Mouse (Mus musculus) neural tube, embryonic 13.5 days (tissue): ENCODE measurements around the gene Tead1. TPM values are rescaled to one million over a fixed set of nuclear protein-coding genes. Genes with fewer than 3 reads are reported as not detected.
A peak's percentile ranks its signal among the peaks of the same experiment; 100 is the strongest.

Experiments
- ATAC-seq: fragments of 200-750 bp; cut with Nextera tagmentation; 2 replicates; pipeline ENCODE4 v1.8.0; 2017; ENCODE audit warnings: low read depth, mild to moderate bottlenecking, moderate TSS enrichment, moderate library complexity
- H3K27ac ChIP-seq: fragments of 300-500 bp; sonication (generic); replicated peaks from 2 replicates; pipeline ENCODE4 v1.5.1; 2015; ENCODE audit warnings: moderate library complexity, mild to moderate bottlenecking, inconsistent platforms
- H3K27me3 ChIP-seq: fragments of 300-500 bp; sonication (generic); 2 replicates; pipeline ENCODE4 v1.6.1; 2015; ENCODE audit warnings: mild to moderate bottlenecking, inconsistent platforms
- H3K36me3 ChIP-seq: fragments of 300-500 bp; sonication (generic); 2 replicates; pipeline ENCODE4 v1.6.1; 2015; ENCODE audit warnings: mild to moderate bottlenecking, inconsistent platforms
- H3K4me1 ChIP-seq: fragments of 300-500 bp; sonication (generic); replicated peaks from 2 replicates; pipeline ENCODE4 v1.6.1; 2015; ENCODE audit warnings: inconsistent platforms
- H3K4me2 ChIP-seq: fragments of 300-500 bp; sonication (generic); 2 replicates; pipeline ENCODE4 v1.6.1; 2015; ENCODE audit warnings: inconsistent platforms, mild to moderate bottlenecking, moderate library complexity
- H3K4me3 ChIP-seq: fragments of 300-500 bp; sonication (generic); 2 replicates; pipeline ENCODE4 v1.5.1; 2015; ENCODE audit warnings: mild to moderate bottlenecking, inconsistent platforms
- H3K9ac ChIP-seq: fragments of 300-500 bp; sonication (generic); 2 replicates; pipeline ENCODE4 v1.6.1; 2015; ENCODE audit warnings: moderate library complexity, mild to moderate bottlenecking, inconsistent platforms
- H3K9me3 ChIP-seq: fragments of 300-500 bp; sonication (generic); 2 replicates; pipeline ENCODE4 v1.6.1; 2016; ENCODE audit warnings: inconsistent platforms
- WGBS: fragments of 180-500 bp; shearing (Covaris S2); methylation state at CpG from one replicate; pipeline ENCODE4 v1.1.7; 2015; 5-methylcytosine and 5-hydroxymethylcytosine counted together
- polyA plus RNA-seq: library from polyadenylated mRNA; unstranded; fragments of >200 nt; fragmentation: Nextera tagmentation; extraction: Ambion mirVana; gene quantifications from 2 replicates; pipeline ENCODE4 v1.2.1, GENCODE M21; 2015

The Tead1 gene
- polyA plus RNA-seq, 1 experiment from 2014 or later = 18.5 TPM

DNA sequence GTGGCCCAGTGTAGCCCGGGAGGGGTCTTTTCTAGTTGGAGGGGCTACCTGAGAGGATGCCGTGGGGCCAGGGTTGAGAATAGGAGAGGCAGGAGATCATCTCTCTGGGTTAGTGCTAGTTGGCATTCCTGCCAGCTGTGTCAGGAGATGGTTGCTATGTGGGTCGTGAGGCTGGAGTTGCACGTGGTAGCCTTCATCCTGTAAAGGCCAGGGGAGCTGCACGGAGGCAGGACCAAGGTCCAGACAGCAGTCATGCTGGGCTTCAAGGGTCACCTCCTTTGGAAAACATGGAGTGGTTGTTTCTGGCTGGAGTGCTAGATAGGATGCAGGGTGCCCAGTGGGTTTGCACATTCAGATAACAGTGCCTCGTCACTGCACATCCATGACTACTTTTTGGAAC, 35.7 kb downstream of the Tead1 start:
- Histone ChIP-seq H3K27me3 (no peaks in the 10 kb centered on the region), H3K9ac (no peak overlapping the region), H3K4me2 (no peak overlapping the region), H3K27ac (no peak overlapping the region), H3K36me3 (no peaks in the 10 kb centered on the region), H3K9me3 (no peaks in the 10 kb centered on the region), H3K4me3 (no peak overlapping the region), H3K4me1 (peaks cover 67% of the 10 kb centered on the region)
- WGBS = 73% methylated on average over 6 of the region's 6 CpGs
- ATAC-seq = no peak

DNA sequence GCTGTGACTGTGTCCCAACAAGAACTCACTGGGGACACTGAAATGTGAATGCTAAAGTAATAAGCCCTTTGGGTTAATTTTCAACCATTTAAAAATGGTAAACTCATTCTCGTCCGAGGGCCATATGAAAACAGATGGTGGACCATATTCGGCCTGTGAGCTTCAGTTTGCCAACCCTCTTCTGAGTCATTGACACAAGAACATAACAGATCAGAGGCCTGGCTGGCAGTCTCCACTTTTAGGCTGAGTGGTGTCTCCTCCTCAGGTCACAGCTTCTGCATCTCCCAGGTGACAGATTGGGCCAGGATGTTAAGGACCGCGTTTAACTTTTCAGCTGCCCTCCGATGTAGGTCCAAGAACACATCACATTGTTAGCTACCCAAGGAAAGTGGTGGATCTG, 37.6 kb downstream of the Tead1 start:
- Histone ChIP-seq H3K4me3 (no peak overlapping the region), H3K4me2 (no peak overlapping the region), H3K4me1 (peaks cover 75% of the 10 kb centered on the region), H3K27ac (no peak overlapping the region), H3K9ac (no peak overlapping the region), H3K36me3 (no peaks in the 10 kb centered on the region), H3K27me3 (no peaks in the 10 kb centered on the region), H3K9me3 (no peaks in the 10 kb centered on the region)
- WGBS = 76% methylated on average over 6 of the region's 6 CpGs
- no peak for ATAC-seq

DNA sequence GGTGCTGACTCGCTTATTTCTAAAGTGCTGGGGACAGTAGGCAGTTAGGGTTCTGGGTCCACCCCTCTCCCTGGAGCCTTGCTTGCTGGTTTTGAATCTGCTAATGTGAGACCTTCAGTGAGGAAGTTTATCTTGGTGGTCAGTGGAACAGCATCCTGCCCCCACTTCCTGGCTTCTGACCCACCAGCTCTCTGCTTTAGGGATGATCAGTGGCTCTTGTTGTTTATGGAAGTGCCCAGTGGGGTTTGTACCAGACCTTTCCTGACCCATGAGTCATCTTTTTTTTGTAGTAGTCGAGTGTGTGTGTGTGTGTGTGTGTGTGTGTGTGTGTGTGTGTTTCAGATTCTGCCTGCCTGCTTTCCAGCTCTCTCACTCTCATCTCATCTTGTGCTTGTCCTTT, 38.6 kb downstream of the Tead1 start:
- H3K27me3 ChIP-seq = no peaks in the 10 kb centered on the region
- whole genome bisulfite sequencing = 27% methylated on average over 2 of the region's 2 CpGs

GRCm38 (mm10) chr7:112719394-112720142, 40.5 kb downstream of the Tead1 start:
- Histone ChIP-seq H3K4me2 (peak overlapping the region; percentile 55), H3K36me3 (no peaks in the 10 kb centered on the region), H3K9me3 (no peaks in the 10 kb centered on the region), H3K4me3 (no peak overlapping the region), H3K9ac (no peak overlapping the region; the same call in 1 of the 2 replicates), H3K27ac (peak overlapping the region; percentile 84; the same call in 1 of the 2 replicates), H3K4me1 (peaks cover 57% of the 10 kb centered on the region), H3K27me3 (no peaks in the 10 kb centered on the region)
- no peak for ATAC-seq
- 16% methylated on average over 11 of the region's 11 CpGs for WGBS

More for the DNA sequence above, 38.6 kb downstream of the Tead1 start:
- no peak overlapping the region for H3K4me3 ChIP-seq
- no peak for ATAC-seq
- peaks cover 72% of the 10 kb centered on the region for H3K4me1 ChIP-seq
- H3K9ac ChIP-seq = no peak overlapping the region
- no peaks in the 10 kb centered on the region for H3K9me3 ChIP-seq
- H3K4me2 ChIP-seq = no peak overlapping the region
- no peaks in the 10 kb centered on the region for H3K36me3 ChIP-seq
- no peak overlapping the region for H3K27ac ChIP-seq

- Histone ChIP-seq H3K4me3 (peak overlapping the region; percentile 25), H3K27me3 (no peaks in the 10 kb centered on the region), H3K36me3 (no peaks in the 10 kb centered on the region), H3K9me3 (no peaks in the 10 kb centered on the region), H3K27ac (peak overlapping the region; percentile 84), H3K4me2 (peak overlapping the region; percentile 55), H3K4me1 (peaks cover 60% of the 10 kb centered on the region), H3K9ac (peak overlapping the region; percentile 58)
- 6% methylated on average over 23 of the region's 23 CpGs for WGBS
- ATAC-seq = peak; percentile 71
Measured at GRCm38 (mm10) chr7:112720143-112720988, 41.2 kb downstream of the Tead1 start.

DNA sequence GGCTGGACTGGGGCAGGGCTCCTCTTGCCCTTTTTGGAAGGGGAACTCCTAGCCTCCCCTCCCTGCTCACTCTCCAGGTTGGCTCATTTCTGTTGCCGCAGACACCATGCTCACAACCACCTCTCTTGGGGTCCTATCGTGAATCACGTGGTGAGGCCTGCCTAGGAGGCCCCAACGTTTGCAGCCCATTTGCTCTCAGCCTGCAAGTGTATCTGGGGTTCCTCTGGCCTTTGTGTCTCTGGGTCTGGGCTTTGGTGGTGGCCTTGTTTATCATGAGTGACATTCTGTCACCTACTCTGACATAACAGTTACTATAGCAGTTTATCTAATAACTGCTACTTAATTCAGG, 41.8 kb downstream of the Tead1 start:
- H3K27me3 ChIP-seq = no peaks in the 10 kb centered on the region
- peaks cover 66% of the 10 kb centered on the region for H3K4me1 ChIP-seq
- H3K4me2 ChIP-seq = peak overlapping the region; percentile 55
- peak overlapping the region; percentile 25 for H3K4me3 ChIP-seq
- no peaks in the 10 kb centered on the region for H3K9me3 ChIP-seq
- 13% methylated on average over 4 of the region's 4 CpGs for WGBS
- ATAC-seq = peak; percentile 38; the same call in 1 of the 2 replicates
- peak overlapping the region; percentile 84 for H3K27ac ChIP-seq
- H3K36me3 ChIP-seq = no peaks in the 10 kb centered on the region
- peak overlapping the region; percentile 58 for H3K9ac ChIP-seq

GRCm38 (mm10) chr7:112721859-112722258, 42.7 kb downstream of the Tead1 start:
- ATAC-seq = no peak
- Histone ChIP-seq H3K27me3 (no peaks in the 10 kb centered on the region), H3K4me3 (no peak overlapping the region), H3K27ac (no peak overlapping the region), H3K9ac (no peak overlapping the region), H3K36me3 (no peaks in the 10 kb centered on the region), H3K4me2 (no peak overlapping the region), H3K4me1 (peaks cover 57% of the 10 kb centered on the region), H3K9me3 (no peaks in the 10 kb centered on the region)
- WGBS = 90% methylated on average over 4 of the region's 4 CpGs

GRCm38 (mm10) chr7:112728399-112728798, 49.3 kb downstream of the Tead1 start:
- ATAC-seq = no peak
- H3K4me2 ChIP-seq = no peak overlapping the region
- H3K9me3 ChIP-seq = no peaks in the 10 kb centered on the region
- no peak overlapping the region for H3K9ac ChIP-seq
- H3K4me1 ChIP-seq = peaks cover 32% of the 10 kb centered on the region
- H3K27ac ChIP-seq = no peak overlapping the region
- WGBS = 86% methylated on average over 2 of the region's 2 CpGs
- no peaks in the 10 kb centered on the region for H3K36me3 ChIP-seq
- no peaks in the 10 kb centered on the region for H3K27me3 ChIP-seq
- H3K4me3 ChIP-seq = no peak overlapping the region

DNA sequence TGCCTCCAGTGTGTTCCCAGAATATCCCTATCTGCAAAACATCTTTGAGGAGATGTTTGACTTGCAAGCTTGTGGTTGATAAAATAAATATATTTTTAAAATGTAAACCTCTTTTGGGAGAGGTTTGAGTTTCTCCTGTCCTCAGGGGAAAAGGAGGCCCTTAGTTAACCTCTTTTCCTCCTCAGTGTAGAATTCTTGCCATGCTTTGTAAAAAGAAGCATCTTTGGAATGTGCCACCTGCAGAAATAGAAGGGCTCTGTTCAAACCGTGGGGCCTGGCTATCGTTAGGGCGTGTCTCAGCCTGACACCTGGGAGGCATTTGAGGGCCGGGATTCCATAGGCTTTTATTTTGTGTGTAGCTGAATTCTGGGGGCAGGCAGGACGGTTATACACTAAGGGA, 51.1 kb downstream of the Tead1 start:
- WGBS = 75% methylated on average over 5 of the region's 5 CpGs
- no peak overlapping the region for H3K4me3 ChIP-seq
- H3K27me3 ChIP-seq = no peaks in the 10 kb centered on the region
- ATAC-seq = no peak
- H3K9me3 ChIP-seq = no peaks in the 10 kb centered on the region
- peaks cover 31% of the 10 kb centered on the region for H3K4me1 ChIP-seq
- no peak overlapping the region for H3K9ac ChIP-seq
- H3K36me3 ChIP-seq = no peaks in the 10 kb centered on the region
- no peak overlapping the region for H3K4me2 ChIP-seq
- H3K27ac ChIP-seq = no peak overlapping the region

GRCm38 (mm10) chr7:112731584-112731983, 52.5 kb downstream of the Tead1 start:
- no peaks in the 10 kb centered on the region for H3K36me3 ChIP-seq
- H3K9ac ChIP-seq = 0 out of 2 replicates have a peak overlapping the region, but pooled peaks have one; percentile 19
- no peak overlapping the region for H3K4me2 ChIP-seq
- H3K4me3 ChIP-seq = no peak overlapping the region
- peaks cover 23% of the 10 kb centered on the region for H3K4me1 ChIP-seq
- no peaks in the 10 kb centered on the region for H3K9me3 ChIP-seq
- H3K27ac ChIP-seq = peak overlapping the region; percentile 38; the same call in 1 of the 2 replicates
- H3K27me3 ChIP-seq = no peaks in the 10 kb centered on the region
- 71% methylated on average over 8 of the region's 8 CpGs for WGBS
- ATAC-seq = no peak

DNA sequence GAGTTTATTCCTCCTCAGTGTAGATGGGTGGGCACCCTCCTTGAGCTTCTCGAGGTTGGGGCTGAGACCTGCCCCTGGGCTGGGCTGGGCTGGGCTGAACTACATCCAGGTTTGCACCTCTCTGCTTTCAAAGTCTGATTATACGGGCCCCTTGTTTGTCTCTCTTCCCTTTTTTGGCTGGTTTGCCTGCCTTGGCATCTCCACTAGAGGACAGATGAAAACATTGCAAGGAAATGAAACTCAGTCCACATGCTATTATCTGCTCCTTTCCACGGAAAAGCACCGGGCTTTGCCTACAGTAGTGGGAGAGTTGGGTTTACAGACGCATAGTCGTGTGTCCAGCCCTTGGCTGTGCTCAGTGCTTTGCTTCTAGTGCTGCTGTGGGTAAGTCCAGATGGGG, 60.1 kb downstream of the Tead1 start:
- no peaks in the 10 kb centered on the region for H3K36me3 ChIP-seq
- no peaks in the 10 kb centered on the region for H3K27me3 ChIP-seq
- 79% methylated on average over 6 of the region's 6 CpGs for WGBS
- no peak overlapping the region for H3K9ac ChIP-seq
- H3K4me1 ChIP-seq = peaks cover 46% of the 10 kb centered on the region
- H3K4me2 ChIP-seq = no peak overlapping the region
- no peak overlapping the region for H3K27ac ChIP-seq
- H3K4me3 ChIP-seq = no peak overlapping the region
- no peaks in the 10 kb centered on the region for H3K9me3 ChIP-seq
- ATAC-seq = no peak

DNA sequence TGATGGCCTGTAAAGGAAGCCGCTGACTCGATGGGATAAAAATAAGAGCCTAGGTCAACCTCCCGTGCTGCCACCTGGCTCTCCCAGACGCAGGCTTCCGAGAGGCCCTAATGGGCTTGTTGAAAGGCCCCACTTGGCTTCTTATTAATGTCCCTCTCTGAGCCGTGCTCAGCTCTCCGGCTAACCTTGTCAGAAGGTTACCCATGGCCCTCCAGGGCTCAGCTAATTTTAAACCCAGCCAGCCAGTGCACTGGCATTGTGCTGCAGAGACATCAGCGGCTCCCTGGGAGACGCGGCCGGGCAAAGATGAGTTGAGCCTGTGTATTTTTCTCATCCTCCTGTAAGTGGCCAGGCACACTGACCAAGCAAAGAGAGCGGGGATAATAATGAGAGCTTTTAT, 62.7 kb downstream of the Tead1 start:
- Histone ChIP-seq H3K4me2 (peak overlapping the region; percentile 4; the same call in 1 of the 2 replicates), H3K36me3 (no peaks in the 10 kb centered on the region), H3K27ac (peak overlapping the region; percentile 28; the same call in 1 of the 2 replicates), H3K9me3 (no peaks in the 10 kb centered on the region), H3K9ac (no peak overlapping the region), H3K27me3 (no peaks in the 10 kb centered on the region), H3K4me3 (no peak overlapping the region), H3K4me1 (peaks cover 56% of the 10 kb centered on the region)
- ATAC-seq = no peak
- WGBS = 16% methylated on average over 12 of the region's 12 CpGs
